Mouse (Mus musculus): ENCODE results near the gene Adcy2. TPM values are rescaled to one million over a fixed set of nuclear protein-coding genes. Genes with fewer than 3 reads are reported as not detected.

Adcy2 gene
- 1 to 10 TPM in 1 of 2 experiments, under 1 TPM in 1; 0.66 to 1.1 TPM for total RNA-seq (2021)
- long read RNA-seq, experiment 1, partial matches to known transcripts = 1 of 1 reads
- long read RNA-seq, experiment 1, other reads (novel, unspliced or antisense) = 0 of 1 reads
- long read RNA-seq, experiment 2 = 0 reads

DNA sequence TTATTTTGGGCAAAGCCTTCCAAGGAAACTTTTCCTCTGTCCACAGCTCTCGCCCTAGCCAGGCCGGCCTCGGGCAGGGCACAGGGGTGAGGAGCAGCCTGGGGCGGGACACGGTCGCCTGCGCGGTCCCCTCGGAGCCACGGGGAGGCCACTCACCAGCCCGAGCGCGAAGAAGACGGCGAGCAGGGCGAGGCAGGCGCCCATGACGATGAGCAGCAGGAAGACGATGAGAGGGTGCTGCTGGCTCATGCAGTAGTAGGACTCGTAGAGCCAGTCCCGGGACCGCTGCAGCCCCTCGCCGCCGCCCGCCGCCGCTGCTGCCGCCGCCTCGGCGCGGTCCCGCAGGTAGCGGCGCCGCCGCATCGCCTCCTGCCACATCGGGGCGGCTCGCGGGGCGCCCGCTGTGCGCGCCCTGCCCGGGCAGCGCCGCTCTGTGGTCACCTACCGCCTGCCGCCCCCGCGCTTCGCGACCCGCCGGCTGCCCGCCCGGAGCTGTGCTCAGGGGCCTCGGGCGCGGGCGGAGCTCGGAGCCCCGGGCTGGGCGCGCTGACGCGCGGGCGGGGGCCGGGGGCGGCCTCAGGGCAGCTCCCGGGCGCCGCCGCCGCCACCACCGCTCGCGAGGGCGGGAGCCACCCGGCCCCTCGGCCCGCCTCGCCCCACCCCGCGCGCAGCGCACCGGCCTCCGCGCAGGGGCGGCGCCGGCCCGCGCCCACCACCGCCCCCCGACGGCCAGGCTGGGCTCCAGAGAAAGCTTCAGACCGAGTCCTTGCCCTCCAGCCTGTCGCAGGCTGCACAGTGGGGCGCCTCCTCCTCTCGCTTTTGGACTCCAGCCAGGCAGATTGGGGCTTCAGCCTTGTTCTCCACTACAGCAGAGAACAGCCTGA is at the start of gene Adcy2:
Gene Adcy2, minus strand, starts transcription at position 624 of the 884 bp plus-strand sequence.
- peak; percentile 37 to 50 for DNase-seq

DNA sequence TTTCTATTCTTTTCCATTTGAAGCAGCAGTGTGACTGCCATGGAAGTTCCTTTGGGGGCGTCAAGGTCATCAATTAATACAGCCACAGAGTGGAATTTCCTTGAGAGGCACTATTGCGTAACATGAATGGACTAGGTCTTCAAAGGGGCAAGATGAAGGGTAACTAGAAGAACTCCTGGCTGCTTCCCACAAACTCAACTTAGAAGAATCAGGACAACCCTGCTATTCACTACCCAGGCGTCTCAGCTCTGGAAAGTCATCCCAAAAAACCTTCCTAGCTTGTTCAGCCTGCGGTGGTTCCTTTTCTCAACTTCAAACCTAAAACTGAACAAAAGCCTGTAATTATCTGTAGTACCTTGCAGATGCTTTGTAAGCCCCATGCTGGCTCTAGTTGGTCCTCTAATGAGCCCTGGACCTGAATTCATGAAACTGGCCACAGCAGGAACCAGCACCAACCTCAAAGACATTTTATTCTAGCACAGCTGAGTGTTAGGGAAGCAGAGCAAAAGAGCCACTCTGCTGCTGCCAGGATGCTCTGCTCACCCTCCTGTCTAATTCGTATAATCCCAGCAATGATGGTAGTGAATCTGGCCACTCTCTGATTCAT is 37.8 kb upstream of the Adcy2 start:
- no peak for DNase-seq

DNA sequence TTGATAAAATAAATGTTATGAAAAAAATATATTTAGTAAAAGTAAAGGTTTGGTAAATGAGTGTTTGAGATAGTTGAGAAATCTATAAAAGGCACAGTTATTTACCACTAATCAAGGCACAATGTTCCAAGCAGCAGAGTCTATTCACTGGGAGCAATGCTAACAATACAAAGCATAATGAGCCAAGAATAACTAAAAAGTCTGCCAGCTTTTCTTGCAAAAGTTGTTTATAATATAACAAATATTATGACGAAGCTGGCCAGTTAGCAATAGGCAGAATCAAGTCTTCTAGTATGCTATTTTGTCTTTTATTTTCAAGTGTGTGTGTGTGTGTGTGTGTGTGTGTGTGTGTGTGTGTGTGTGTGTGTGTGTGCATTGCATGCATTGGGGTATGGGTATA is 35.3 kb upstream of the Adcy2 start:
- no peak for DNase-seq

DNA sequence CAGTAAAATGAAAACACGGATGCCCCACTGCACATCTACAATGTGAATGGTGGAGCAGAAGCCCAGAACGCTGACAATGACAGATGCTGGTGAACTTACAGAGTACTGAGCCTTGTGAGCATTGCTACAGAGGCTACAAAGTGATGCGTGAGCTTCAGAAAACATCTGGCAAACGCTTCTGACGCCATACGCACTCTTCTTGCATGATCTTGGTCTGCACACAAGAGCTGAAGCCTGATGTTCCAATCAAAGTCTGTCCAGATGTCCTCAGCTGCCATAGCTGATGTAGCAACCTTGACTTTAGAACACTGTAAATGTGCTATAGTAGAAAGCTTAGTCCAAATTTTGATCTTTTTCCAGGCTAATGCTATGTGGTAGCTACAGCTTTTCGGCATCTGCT is 34.2 kb upstream of the Adcy2 start:
- no peak for DNase-seq

DNA sequence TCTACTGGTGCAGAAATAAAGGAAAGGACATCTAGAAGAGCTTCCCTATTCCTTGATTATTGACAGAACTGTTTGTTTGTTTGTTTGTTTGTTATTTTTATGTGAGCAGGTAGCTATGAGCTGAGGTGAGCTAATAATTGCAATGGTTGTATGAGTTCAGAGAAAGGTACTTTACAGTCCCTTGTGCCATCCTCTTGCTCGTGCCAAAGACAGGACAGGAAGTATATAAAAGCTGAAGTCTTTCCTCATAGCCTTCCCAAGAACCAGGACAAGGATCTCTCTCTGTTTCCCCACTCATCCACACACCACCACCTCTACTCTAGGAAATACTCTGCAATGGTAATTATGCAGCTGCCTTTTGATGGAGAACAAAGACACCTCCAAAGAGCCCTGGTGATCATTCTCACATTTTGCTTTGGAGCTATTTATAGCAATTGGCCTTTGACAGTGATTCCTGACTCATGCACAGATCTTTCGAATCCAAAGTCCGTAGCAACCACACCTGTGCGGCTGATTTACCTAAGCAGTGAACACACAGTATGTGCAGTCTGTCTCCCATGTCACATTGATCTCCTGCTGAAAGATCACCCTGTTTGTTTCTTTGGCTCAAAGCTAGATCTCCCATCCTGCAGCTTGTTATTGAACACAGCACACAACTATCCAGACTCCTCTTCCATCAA is 29.9 kb upstream of the Adcy2 start:
- no peak for DNase-seq

DNA sequence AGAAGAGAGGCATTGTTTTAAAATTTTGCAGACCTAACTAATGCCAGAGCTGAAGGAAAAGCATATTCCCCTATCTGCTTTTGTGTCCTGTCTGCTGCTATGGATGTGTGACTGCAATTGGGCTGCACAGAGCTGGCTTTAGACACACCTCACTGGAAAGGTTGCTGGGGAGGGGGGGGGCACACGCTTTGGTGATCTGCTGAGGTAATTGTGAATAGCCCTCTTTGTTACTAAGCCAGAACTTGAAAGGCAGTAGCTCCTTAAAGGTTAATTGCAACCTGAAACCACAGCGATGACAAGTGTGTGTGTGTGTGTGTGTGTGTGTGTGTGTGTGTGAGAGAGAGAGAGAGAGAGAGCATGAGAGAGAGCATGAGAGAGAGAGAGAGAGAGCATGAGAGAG is 25.6 kb upstream of the Adcy2 start:
- no peak for DNase-seq

DNA sequence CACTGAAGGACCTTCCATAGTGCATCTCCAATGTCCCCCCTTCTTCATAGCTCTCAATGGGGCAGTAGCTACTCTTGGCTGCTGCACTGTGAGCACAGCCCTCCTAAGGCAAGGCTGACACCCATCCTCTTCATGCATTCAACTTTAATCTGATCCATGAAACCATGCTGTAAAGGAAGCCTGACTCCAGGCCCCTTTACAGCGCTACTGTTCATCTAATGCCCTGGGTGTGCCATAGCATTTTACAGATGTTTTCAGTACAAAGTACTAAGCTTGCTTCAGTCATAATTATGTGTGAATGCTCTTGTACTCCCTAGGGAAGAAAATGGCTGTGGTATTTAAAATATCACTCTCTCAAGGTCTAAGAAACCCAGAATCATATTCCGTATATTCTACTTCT is 23.9 kb upstream of the Adcy2 start:
- DNase-seq = no peak

DNA sequence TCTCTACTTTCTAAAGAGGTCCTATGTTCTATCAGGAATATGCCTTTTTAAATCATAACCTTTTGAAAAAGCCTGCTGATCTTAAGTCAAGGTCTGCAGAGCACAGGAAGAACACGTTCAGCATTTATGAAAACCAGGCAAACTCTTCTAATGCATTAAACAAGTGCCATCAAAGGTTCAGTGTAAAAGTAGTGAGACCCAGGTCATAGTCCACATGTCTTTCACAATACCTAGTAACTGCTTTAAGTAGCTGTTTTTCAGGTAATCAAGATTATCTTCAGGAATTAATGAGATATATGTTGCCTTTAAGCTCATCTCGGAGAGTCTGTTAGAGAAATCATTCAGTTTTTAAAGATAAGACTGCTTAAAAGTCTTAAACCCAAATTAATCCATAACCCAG is 21.2 kb upstream of the Adcy2 start:
- no peak for DNase-seq

DNA sequence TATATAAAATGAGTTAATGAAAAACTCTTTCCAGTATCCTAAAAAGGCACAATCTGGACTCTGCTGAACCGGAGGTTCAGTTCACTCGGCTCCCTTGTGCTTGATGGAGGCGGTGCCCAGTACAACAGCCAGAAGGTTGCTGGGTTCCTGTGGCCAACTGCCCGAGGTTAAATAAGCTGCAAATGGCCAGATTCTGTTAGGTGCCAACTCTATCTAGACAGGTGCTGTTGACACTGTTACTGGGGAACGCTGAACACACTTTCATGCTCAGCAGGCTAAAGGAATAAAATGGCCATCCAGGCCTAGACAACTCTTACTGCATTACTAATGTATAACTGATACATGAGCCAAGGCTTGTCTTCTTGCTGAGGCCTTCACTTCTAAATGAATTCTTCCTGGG is 7.6 kb upstream of the Adcy2 start:
- DNase-seq = peak in 1 of 2 experiments; percentile 8

DNA sequence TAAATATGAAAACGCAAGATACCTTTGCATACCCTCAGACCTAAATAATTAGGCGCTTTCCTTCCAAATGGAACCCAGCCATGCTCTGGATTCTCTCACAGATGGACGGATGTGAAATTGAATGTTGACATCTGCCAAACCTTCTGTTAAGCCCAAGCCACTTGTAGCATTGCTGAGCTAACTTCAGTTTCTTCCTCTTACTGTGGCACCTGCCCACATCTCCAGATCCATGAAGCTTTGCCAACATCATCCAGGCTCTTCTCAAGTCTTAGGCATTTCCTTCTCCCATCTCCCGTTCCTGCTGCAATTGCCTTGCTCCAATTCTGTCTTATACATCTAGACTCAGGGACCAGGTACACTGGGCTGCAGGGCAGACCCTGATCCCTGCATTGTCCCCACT is 6.8 kb upstream of the Adcy2 start:
- DNase-seq = no peak

DNA sequence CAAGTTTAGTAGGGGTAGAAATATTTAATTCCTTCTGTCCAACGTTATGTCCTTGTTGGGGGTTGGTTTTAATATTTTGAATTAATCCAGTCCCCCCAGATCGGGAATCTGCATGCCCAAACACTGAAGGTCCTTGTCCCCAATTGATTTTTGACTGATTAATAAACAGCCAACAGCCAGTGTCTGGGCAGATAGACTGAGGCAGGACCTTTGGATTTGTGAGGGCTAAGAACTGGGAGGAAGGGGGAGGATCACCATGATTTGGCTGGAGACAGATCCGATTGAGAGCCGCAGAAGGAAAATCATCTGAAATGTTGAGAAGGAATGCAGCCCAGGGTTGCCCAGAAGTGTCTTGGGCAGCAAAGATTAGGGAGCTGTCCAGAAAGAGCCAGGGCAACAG is 5.1 kb upstream of the Adcy2 start:
- DNase-seq = no peak

DNA sequence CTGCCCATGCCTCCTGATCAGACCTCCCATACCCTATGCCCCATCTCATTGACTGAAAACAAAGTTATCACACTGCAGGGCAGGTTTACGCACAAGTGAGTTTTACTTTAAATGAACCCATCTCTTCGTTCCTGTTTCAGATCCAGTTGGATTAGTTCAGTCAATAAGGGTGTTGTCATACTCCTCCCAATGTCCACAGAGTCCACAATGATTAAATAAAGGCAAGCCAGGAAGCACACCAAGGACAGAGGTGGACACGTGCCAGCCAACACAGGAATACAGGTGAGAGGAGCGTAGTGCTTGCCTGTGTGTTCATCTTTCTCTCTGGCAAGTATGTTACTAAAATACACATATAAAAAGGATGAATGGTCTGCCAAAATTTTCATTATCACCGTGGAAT is 3.3 kb upstream of the Adcy2 start:
- no peak for DNase-seq

DNA sequence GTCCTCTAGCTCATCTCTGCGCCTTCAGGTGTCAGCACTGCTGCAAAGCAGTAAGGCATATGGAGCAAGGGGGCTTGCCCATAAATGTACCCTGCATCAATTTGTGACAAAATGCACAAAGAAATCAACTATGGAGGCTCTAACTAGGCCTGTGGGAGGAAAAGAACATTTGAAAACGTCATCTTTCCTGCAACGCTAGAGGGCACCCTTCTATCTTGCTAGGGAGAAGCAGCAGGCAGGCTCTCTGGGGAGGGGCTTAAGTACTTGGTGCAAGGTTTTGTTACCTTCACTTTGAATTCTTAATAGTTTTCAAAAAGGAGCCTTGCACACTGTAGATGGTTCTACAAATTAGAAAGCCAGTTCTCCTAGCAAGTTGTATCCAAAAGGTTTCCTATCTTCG is 2.8 kb upstream of the Adcy2 start:
- peak; percentile 21 to 65 for DNase-seq

DNA sequence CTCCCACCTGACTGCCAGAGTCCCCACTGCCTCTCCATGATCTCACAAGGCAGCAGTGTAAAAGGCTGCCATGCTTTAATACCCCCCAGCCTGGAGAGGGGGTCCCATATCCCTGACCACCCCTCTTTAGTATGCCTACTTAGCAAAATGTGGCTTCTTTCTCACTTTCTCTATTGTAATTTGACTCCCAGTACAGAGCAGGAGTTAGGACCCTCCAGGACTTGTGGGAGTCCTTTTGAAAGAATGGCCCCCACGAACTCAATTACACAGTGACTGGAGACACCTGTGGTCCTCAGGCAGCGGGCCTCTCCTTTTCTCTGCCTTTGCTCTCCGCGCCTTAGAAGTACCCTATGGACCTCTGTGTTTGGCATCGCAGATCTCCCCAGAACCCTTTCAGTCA is 485 bp upstream of the Adcy2 start:
- DNase-seq = no peak

DNA sequence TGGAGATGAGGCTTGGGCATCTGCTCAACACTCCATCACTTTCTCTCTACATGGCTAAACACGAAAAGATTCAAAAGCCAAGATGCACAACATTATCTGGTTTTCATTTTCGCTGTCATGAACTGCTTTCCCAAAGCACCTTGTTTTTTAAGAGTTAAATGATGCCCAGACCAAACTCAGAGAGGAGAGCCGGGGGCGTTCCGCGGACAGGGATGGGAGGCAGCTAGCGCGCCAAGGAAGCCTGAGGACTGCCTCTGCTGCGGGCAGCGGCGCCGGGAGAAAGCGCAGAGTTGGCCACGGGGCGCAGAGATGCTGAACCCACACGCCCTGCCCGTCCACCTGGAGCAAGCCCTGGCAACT is 803 bp downstream of the Adcy2 start:
- DNase-seq = no peak

DNA sequence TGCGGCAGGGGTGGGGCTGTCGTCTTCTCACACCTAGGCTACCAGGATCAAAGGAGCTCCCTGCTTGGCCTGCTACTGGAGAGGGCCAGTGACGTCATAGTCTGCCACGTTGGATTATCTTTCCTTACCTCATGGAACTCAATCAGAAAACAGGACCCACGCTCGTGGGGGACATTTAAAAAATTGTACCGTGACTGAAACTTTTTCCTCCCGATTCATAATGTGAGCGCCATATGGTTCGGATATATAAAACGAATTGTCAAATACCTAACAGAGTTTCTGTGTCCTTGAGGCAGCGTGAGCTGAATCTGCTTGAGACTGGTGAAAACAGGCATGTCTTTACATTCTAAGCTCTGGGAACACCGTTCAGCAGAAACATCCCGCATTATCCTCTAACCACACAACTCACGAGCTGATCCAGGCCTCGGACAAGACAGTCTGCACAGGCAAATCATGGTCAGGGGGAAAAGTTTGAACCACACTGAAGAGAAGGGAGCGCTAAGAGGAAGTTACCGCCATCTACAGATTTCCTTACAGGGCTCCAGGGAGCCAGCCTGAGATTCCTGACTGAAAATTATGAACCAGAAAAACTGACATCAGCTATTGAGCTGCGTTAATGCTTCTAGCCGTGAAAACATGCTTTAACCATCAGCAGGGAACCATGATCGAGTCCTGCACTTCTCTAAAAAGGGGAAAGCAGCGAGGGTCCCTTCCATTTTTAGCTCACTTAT is 1.4 kb downstream of the Adcy2 start:
- no peak for DNase-seq

DNA sequence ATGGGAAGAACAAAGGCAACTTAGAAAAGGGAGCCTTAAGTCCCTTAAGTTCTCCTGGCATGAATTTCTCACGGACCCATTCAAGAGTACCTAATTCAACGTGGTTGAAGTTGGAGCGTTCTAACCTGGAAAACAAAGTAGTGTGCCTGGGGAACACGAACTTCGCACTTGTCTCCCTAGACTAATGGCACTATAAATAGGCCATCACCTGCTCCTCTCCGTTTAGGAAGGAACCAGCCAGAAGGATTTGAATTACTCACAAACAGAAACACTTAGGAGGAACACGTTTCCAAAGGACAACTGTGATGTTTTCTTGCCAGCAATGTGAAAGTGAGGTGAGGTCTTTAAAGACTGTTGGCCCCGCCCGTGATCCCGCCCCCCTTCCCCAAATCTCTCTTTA is 2.0 kb downstream of the Adcy2 start:
- no peak for DNase-seq

DNA sequence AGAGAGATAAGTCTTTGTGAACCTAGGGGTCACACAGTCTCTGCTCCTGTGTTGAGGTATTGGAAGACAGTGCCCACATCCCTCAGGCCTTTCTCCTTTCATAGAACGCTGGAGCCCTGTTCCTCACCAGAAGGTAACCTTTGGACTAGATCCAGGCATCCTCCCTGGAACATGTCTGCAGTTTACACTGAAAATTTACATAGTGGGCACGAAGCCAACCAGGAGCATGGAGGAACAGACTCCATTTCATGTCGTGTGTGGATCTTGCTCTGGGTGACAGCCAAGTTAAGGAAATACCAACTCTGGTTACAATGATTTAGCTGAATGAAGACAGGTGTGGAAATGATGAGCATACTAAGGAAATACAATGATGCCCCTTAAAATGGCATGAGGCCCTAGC is 2.7 kb downstream of the Adcy2 start:
- DNase-seq = no peak

DNA sequence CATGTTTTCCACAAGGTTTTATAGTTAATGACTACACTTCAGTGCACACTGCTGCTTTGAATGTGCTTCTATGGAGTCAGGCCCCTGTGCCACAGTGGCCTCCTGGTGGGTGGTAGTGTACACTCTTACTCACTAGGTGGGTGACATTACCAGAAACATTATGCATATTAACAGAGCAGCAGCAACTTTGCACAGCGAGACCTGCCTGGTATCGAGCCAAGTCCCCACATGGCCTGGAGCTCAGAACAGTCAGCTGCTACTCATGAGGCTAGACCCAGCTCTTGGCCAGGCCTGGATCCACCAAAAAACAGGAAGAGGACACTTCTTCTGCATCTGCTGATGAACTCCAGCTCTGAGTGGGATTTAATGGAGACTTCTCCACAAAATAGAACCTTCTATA is 13.6 kb downstream of the Adcy2 start:
- no peak for DNase-seq

DNA sequence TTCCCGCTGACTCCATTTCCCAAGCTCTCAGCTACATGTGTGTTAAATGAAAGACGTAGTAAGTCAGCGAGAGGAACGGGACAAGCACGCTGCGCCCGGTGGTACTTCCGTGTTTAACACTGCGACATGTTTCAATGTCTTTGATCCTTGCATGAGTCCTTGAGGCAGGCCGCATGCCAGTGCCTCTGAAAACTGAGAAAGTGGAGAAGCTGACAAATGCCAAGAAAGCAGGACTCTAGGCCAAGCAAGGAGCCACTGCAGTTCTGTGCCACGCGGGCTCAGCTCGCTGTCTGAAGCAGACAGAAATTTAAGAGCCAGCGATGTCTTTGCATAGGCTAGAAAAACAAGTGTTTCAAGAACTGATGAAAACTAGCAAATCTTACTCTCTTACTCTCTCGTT is 15.3 kb downstream of the Adcy2 start:
- peak; percentile 12 to 16 for DNase-seq

DNA sequence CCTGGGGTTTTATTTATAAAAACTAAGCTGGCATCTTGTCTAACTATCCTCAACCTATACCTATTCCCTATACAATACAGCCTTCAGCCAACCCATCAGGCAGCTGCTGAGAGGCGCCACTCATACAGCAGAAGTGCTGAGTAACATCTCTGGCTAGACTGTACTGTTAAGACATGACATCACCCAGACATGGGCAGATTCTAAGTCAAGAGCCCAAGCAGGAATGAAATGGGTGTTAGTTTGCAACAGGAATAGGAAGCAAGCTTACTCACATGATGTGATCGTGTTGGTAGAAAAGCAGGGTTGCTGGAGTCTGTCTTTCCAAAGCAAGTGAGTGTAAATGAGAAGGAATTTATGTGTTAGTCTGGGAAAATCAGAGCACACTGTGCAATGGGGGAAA is 18.3 kb downstream of the Adcy2 start:
- no peak for DNase-seq

DNA sequence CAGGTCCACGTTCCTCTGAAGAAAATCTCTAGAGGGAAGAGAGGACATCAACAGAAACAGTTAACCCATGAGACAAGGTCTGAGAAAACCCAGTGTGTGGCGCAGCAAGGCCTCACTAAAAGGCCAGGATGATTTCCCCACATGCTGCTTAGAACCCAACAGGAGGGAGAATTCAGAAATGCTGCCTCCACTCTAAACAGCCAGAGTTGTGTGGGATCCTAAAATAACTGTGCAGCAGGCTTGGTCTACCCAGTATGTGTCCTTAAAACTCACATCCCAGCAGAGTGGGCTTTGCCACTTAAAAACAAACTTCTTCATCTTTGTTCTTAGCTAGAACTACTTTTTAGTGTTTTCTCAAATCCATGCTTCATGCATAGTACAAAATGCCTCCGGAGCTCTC is 26.2 kb downstream of the Adcy2 start:
- DNase-seq = no peak

DNA sequence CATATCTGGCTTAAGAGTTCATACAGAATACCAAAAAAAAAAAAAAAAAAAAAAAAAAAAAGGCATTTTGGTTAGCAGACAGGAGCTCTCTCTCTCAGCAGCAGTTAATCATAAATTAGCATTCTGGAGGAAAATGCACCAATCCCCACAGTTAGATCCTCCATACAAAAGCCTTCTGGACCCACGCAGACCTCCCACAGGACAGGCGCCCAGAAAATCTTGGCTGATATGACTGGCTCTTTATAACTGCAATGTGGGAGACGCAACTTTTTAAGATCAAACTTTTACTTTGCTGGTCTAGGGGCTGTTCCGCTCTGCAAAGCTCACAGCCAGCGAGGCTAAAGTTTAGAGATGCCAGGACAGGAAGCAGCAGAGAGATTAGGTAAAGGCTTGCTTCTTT is 37.8 kb downstream of the Adcy2 start:
- DNase-seq = no peak
